Mouse (Mus musculus) G1E (cell line): ENCODE measurements around the gene Glt1d1.

ENCODE experiments used
- CTCF ChIP-seq: IDR thresholded peaks from 2 replicates; pipeline ENCODE4 v1.5.1; 2012; ENCODE audit warnings: low read depth, low read length, inconsistent platforms, mixed read lengths
- GATA1 ChIP-seq: IDR thresholded peaks from 2 replicates; pipeline ENCODE4 v1.6.1; 2012; ENCODE audit warnings: borderline replicate concordance, low read length, inconsistent platforms, mixed read lengths
- GATA2 ChIP-seq: IDR thresholded peaks from 2 replicates; pipeline ENCODE4 v1.6.1; 2012; ENCODE audit warnings: low read depth, low read length, inconsistent platforms, borderline replicate concordance
- TAL1 ChIP-seq: conservative IDR thresholded peaks from 2 replicates; pipeline ENCODE4 v1.6.1; 2012; ENCODE audit warnings: low read depth, low read length, inconsistent platforms, mixed read lengths

DNA sequence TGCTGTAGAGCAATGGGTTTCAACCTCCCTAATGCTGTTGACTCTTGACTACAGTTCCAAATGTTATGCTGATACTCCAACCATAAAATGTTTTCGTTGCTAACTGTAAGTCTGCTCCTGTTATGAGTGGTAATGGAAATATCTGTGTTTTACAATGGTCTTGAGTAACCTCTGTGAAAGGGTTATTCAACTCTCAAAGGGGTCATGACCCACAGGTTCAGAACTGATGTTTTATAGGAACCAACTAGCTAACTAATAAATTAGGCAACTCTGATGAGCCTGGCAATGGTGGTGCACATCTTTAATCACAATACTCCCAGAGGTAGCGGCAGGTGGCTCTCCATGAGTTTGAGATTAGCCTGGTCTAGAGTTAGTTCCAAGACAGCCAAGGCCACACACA lies 6.1 kb downstream of the Glt1d1 start:
- no peak for TF ChIP-seq CTCF
- TF ChIP-seq GATA1, result no peak
- no peak for TF ChIP-seq TAL1
- TF ChIP-seq GATA2, result no peak
